Mouse (Mus musculus) ovary, postnatal 14 days (tissue): ENCODE data around the gene Fancd2.

ENCODE experiments used
- DNase-seq: peaks from one replicate; pipeline ENCODE4 v3.0.0; 2022; ENCODE audit warnings: low spot score

Fancd2 gene

DNA sequence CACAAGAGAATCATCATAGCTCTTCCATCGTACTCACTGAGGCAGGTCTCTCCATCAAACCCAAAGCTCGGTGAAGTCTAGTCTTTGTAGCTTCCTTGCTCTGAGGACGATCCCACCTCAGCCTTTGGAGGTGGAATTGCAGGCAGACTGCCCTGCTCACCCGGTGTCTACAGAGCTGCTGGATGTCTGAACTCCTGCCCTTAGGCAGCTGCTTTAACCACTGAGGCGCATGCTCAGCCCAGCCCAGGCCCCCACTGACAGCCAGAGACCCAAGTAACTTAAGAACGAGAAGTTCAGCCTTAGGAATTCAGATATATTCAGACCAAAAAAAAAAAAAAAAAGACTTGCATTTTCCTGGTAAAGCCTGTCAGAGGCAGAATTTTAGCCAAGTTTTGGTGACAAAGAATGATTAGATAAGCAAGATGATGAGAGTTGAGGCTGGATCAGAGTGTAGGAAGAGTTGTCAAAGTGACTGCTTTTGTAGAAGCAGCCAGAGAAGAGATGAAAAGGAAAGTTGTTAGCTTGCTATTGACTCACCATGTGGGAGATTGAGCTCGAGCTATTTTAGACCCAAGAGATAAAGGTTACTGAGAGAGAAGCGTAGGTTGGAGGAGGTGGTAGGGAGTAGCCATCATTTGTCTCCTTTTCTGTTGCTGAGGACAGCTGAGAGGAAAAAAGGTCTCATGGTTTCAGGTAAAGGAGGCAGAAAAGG lies 80.9 kb downstream of the Fancd2 start:
- no peak for DNase-seq

DNA sequence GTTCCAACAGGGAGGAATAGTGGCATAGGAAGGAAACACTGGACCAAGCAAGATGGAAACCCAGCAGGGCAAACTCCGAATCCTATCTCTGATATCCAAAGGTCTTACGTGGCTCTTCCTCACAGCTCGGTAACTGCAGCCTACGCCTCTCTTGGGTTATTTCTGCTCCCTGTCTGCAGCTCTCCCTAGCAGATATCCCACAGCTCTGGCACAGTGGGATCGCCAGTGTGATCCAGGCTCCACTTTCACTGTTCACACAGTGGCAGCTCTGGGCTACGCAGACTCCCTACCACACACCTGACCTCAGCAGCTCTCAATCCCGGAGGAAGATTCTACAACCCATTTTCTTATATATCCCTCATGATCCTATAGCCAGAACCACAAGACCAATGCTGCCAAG lies 82.7 kb downstream of the Fancd2 start:
- no peak for DNase-seq

DNA sequence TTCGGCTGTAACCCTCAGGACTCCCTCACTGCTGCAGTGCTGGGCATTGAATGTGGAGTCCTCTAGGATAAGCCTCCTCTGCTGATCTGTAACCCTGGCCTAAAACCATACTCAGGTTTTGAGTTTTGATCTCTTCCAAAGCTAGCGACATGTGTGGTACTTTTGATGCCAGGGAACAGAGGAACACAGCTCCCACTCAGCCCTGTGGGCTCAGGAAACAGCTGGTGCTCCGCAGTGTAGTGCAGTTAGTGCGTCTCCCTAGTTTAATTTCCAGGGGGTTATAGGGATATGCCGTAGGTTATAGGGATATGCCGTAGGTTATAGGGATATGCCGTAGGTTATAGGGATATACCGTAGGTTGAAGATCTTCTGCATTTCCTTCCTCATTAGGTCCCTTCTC lies 83.5 kb downstream of the Fancd2 start:
- DNase-seq = no peak

DNA sequence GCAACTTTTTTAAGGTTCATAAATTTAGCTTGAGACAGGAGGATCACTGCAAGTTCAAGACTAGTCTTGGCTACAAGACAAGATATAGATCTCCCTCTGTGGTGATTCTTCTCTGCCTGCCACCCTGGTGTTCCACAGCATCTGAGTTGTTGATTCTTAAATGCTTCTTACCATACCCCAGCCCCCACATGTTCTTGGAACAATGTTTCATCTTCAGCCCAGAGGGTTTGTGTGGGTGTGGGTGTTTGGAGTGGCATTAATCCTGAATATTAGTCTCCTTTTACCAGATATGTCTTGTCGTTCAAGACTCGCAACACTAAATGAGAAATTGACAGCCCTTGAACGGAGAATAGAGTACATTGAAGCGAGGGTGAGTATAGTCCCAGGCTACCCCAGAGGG lies 84.0 kb downstream of the Fancd2 start:
- no peak for DNase-seq

DNA sequence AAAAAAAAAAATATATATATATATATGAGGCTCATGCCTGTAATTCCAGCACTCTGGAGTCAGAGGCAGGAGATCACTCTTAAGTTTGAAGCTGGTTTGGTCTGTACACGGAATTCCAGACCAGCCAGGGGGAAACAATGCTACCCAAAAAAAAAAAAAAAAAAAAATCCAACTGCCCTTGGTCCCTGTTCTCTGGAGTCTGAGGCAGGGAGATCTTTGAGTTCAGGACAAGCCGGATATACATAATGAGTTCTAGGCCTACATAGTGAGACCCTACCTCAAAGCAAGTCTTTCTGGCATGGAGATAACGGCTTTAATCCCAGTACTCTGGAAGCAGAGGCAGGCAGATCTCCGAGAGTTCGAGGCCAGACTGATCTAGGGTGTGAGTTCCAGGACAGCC lies 91.9 kb downstream of the Fancd2 start:
- DNase-seq = no peak

DNA sequence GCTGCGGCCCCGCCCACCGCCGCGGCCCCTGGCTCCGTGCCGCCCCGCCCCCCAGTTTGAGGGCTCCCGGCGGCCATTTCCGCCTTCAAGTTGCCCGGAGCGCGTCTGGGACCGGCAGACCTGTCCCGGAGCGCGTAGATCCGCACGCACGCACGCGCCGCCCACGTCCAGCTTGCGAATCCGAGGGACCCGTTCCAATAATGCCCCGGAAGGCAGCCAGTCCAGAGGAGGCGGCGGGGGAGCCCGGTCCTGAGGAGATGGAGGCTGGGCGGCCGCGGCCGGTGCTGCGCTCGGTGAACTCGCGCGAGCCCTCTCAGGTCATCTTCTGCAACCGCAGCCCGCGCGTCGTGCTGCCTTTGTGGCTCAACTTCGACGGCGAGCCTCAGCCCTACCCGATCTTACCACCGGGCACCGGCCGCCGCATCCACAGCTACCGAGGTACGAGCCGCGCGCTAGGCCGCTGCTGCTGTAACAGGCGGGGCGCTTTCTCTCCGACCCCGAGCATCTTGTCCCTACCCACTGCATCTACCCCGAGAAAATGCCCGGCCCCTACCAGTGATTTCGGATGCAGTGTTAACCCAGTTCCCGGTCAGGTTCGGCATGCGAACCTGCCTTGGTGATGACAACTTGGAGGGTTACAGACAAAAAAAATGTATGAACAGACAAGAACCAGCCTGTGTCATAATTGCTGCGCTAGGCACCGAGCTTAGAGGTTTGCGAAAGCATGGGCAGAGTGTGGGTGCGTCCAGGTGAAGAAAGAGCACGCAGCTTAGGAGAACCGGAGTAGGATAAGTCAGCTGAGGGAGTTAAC lies 92.7 kb downstream of the Fancd2 start, which contains the start of gene Vhl:
TSS of gene Vhl (plus strand) at position 19 of the 811 bp plus-strand sequence.
- peak; percentile 81 for DNase-seq

DNA sequence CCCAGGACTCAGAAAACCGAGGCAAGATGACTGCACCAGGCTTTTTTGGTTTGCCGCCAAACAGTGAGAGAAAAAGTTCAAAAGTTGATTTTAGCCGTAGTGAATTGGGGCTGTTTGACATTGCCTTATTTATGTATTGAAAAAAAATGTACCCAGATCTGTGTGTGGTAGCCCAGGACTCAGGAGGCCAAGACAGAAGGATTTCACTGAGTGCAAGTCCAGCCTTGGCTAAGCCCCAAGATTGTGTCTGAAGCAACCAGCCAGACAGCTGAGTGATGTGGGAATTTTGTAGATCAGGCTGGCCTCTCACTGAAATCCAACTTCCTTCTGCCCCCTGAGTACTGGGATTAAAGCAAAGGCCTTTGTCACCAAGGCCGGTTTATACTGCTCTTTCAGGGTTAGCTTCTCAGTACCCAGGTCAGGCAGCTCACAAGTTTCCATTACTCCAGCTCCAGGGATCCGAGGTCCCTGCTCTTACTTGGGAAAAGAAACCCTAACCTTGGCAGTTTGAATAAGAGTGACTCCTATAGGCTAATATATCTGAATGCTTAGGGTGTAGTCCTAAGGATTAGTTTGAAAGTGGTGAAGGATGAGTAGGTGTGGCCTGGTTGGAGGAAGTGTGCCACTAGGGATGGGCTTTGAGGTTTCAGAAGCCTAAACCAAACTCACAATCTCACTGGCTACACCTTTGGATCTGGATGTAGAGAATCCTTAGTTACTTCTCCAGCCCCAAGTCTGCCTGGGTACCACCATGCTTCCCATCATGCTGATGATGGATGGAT lies 93.7 kb downstream of the Fancd2 start:
- no peak for DNase-seq

DNA sequence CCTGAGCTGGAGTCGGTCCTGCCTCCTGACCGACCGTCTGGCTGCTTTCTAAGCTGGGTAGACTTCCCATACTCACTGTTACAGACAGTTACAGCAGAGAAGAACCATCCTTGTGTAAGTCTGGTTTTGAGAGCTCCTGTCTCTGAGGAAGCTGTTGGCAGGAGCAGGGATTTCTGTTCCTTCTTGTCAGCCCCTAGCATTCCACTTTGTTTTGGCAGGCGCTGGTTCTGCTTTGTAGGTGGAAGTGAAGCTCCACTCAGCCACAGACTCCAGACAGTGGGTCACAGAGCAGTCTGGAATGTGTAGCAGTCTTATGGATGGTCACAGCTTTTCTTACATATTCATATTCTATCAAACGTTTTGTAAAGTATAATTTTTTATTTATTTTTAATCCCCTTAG lies 98.8 kb downstream of the Fancd2 start:
- no peak for DNase-seq

DNA sequence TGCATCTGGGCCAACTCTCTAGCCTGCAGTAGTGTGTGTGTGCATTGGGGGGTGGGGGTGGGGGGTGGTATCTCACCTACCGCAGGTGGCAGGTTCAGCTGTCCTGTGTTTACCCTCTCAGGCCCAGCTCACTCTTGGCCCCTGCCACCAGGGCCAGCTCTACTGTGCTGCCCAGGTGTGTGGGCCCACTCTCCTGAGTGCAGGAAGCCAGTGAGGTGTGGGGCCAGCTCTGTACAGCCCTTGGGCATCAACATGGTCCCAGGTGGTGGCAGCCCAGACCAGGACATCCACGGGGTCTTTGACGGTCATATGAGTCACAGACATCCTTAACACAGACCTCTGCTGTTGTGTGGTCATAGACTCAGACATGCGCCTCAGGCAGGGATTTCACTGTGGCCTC lies 101.4 kb downstream of the Fancd2 start:
- DNase-seq = no peak

DNA sequence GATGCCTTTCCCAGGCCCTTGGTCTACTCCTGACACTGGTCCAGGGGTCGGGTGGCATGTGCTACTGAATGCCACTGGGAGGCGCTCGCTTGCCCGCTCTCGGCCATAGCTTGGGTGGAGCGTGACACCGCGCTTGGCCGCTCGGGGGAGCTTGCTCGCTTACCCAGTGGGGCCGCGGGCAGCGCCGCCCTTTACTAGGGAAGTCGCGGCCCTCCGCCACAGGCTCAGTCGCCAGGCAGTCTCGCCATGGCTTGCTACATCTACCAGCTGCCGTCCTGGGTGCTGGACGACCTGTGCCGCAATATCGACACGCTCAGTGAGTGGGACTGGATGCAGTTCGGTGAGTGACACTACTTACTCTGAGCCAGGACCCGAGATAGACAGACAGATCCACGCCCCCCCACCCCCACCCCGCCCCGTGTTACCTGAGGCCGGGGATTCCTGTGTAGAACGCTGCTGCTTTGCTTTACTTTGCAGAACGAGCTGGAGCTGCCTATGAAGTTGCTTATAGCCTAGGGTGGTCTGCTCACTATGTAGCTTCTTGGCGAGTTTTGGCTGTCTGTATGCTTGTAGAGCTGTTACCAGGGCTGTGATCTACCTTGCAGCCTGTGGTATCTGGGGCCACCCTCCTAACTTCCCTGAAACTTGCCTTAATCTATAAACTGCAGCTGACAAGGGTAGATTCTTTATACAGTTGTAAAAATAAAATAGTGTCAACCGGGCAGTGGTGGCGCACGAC lies 107.0 kb downstream of the Fancd2 start, which contains the start of gene Irak2:
TSS of gene Irak2 (plus strand) at position 166 of the 739 bp plus-strand sequence.
- DNase-seq = peak; percentile 94

DNA sequence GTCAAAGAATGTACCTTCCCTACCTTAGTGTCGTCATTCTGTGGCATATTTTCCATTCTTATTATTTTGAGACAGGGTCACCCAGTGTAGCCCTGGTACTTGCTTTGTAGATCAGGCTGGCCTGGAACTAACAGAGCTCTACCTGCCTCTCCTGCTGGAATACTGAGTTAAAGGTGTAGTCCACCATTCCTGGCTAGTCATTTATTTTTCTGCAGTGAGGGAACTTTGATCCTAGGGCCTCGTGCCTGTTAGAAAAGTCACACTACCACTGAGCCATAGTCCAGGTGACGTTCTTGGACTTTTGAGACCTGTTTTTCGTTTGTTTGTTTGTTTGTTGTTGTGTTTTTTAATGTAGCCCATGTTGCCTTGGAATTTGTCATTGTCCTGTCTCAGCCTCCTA lies 107.7 kb downstream of the Fancd2 start:
- no peak for DNase-seq

DNA sequence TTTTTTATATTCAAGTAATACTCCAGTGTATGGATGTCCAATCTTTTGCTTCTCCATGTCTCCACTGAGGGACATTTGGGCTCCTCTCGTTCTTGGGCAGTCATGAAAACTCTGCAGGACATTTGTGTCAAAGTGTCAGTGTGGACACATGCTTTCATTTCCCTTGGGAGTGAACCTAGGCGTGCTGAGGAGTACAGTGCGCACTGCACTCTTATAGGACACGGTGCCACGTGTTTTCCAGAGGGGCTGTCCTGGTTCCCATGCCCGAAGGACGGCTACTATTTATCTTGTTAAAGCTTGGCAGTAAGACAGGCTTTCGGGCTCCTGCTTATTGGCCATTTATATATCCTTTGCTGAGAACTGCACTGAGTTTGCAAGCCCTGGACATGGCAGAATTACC lies 111.1 kb downstream of the Fancd2 start:
- DNase-seq = no peak

DNA sequence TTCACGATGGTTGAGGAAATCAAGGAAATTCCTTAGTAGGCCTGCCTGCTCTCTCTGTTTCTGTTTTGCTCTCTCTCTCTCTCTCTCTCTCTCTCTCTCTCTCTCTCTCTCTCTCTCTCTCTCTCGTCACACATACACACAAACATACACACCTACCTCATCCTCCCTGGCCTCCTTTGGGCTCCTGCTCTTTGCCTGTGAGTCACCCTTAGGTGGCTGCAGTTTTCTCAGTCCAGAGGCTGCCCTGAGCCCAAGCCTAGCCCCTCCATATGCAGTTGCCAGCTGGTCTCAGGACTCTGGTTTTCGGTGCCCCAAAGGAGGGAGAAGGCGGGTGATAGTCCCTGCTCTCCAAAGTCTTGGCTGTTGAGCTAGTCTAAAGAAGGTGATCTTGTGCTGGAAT lies 111.5 kb downstream of the Fancd2 start:
- DNase-seq = no peak

DNA sequence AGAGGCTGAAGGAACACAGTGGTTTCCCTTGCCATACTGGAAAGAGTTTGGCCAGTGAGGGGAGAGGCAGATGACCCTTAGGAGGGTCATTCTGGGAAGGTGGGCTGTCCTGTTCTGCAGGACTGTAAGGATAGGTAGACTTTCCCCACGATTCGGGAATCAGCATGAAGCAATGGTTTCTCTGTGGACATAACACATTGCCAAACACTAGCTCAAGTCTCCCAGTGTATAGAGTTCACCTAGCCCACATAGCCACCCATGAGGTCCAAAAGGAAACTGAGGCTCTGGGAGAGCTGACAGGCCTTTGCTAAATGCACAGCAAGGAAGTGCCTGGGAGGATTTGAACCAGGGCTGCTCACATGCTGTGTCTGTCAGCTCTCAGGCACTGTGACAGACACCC lies 112.5 kb downstream of the Fancd2 start:
- DNase-seq = no peak

DNA sequence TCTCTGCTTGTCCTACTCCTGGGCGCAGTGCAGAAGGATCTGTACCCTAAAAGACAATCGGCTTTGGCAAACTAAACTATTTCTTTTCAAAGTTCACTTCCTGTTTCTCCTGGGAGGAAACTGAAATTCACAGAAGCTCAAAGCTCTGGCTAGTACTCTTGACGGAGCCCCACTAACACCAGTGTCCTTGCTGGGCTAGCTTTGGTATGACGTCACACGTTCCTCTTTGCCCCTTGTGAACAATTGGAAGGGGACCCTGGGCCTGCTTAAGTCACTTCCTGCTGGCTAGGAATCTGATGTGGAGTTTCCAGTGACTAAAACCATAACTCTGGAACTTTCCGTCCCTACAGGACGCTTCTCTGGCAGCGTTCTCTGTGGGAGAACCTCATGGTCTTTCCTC lies 113.3 kb downstream of the Fancd2 start:
- no peak for DNase-seq
